Comparison of ENCODE assay signal across 18 mouse cellular contexts in genomic region chr14:31420562-31420961, GRCm38 (mm10). TPM values are rescaled to one million over a fixed set of nuclear protein-coding genes. Genes with fewer than 3 reads are reported as not detected.
DNase-seq lines count a peak whose midpoint lies in the region; ATAC-seq and TF ChIP-seq lines count a peak whose summit lies in the region.
"Had no signal": no experiment of that assay in that cellular context is flagged by ENCODE, and none has a peak within 500 bp of the region (broad histone marks: within the 10 kb centered on the region; RNA-seq: fewer than 3 reads in every experiment).

No protein-coding gene starts in this region.

- WGBS in heart, postnatal 0 days: 67% methylated on average over 7 of the region's 7 CpGs
- WGBS in kidney, embryonic 14.5 days: 56% methylated on average over 7 of the region's 7 CpGs
- WGBS in spleen, adult 2 months: 45% methylated on average over 7 of the region's 7 CpGs

- DNase-seq in heart, postnatal 0 days (ENCODE audit: low spot score): no peak
- DNase-seq in heart, postnatal 4 days: no peak
- DNase-seq in kidney, postnatal 10 days: peak; percentile 29
- peak in 1 of 2 experiments; percentile 63 for DNase-seq in spleen, adult 2 months (ENCODE audit: low read depth in 1 of 2, low spot score in 2 of 2)
- DNase-seq in spleen, postnatal 4 days (ENCODE audit: low spot score in 2 of 2): no peak
- DNase-seq in splenic B cell, adult 2 months (ENCODE audit: low read depth, low spot score): peak; percentile 47
- DNase-seq: adrenal gland, adult 8-10 months; cerebellum, adult 11-12 months; lung, embryonic 14.5 days; retina, postnatal 1 day; thymus, postnatal 25 days had no signal

- no peak overlapping the region for H3K9ac ChIP-seq in heart, postnatal 0 days (replicated peaks; ENCODE audit: low read depth, low read length)
- no peak overlapping the region for H3K9ac ChIP-seq in kidney, embryonic 14.5 days (ENCODE audit: low read depth, low read length)
- H3K9ac ChIP-seq: heart, embryonic 15.5 days; hindbrain, embryonic 12.5 days; limb, embryonic 13.5 days; lung, embryonic 14.5 days had no signal

- no peaks in the 10 kb centered on the region for H3K27me3 ChIP-seq in heart, postnatal 0 days (ENCODE audit: control insufficient read depth, insufficient read depth, low read length)
- no peaks in the 10 kb centered on the region for H3K27me3 ChIP-seq in kidney, embryonic 14.5 days (ENCODE audit: control insufficient read depth, insufficient read depth, low read length)
- no peaks in the 10 kb centered on the region for H3K27me3 ChIP-seq in spleen, adult 2 months (ENCODE audit: control insufficient read depth, insufficient read depth, low read length)
- no peaks in the 10 kb centered on the region for H3K27me3 ChIP-seq in splenic B cell, adult 2 months (ENCODE audit: control insufficient read depth, insufficient read depth, low read length, poor library complexity, severe bottlenecking)
- H3K27me3 ChIP-seq: heart, embryonic 15.5 days; hindbrain, embryonic 12.5 days; limb, embryonic 13.5 days; Patski had no signal

- H3K4me3 ChIP-seq in heart, postnatal 0 days (ENCODE audit: low read depth, low read length): no peak overlapping the region
- no peak overlapping the region for H3K4me3 ChIP-seq in kidney, embryonic 14.5 days (ENCODE audit: low read length)
- no peak overlapping the region for H3K4me3 ChIP-seq in spleen, adult 2 months (ENCODE audit: extremely low read depth, insufficient read depth, insufficient read length)
- H3K4me3 ChIP-seq: forebrain, embryonic 10.5 days; heart, embryonic 15.5 days; hindbrain, embryonic 12.5 days; limb, embryonic 13.5 days had no signal

- no peak for TF ChIP-seq POLR2A in spleen, adult 2 months (IDR thresholded peaks at IDR 0.05; ENCODE audit: low read depth, low read length)

- H3K9me3 ChIP-seq in heart, postnatal 0 days (replicated peaks; ENCODE audit: control insufficient read depth, low read length): no peaks in the 10 kb centered on the region
- no peaks in the 10 kb centered on the region for H3K9me3 ChIP-seq in kidney, embryonic 14.5 days (ENCODE audit: control insufficient read depth, low read length)
- H3K9me3 ChIP-seq: heart, embryonic 15.5 days had no signal

- H3K36me3 ChIP-seq in heart, postnatal 0 days (replicated peaks; ENCODE audit: control insufficient read depth, insufficient read depth, low read length): 0 out of 2 replicates have a peak, but pooled peaks cover 5% of the 10 kb centered on the region
- H3K36me3 ChIP-seq in kidney, embryonic 14.5 days (ENCODE audit: control insufficient read depth, insufficient read depth, low read length): no peaks in the 10 kb centered on the region
- H3K36me3 ChIP-seq in spleen, adult 2 months (ENCODE audit: control insufficient read depth, insufficient read depth, low read length): peaks cover 16% of the 10 kb centered on the region; the same call in 1 of the 2 replicates
- H3K36me3 ChIP-seq in splenic B cell, adult 2 months (ENCODE audit: control insufficient read depth, insufficient read depth, low read length, poor library complexity, severe bottlenecking): peaks cover 16% of the 10 kb centered on the region
- H3K36me3 ChIP-seq: heart, embryonic 15.5 days; hindbrain, embryonic 12.5 days had no signal

- no peak overlapping the region for H3K4me2 ChIP-seq in heart, postnatal 0 days (ENCODE audit: low read depth, low read length)
- H3K4me2 ChIP-seq in kidney, embryonic 14.5 days (replicated peaks; ENCODE audit: low read depth, low read length): no peak overlapping the region
- H3K4me2 ChIP-seq: heart, embryonic 15.5 days; hindbrain, embryonic 12.5 days; limb, embryonic 13.5 days; lung, embryonic 14.5 days had no signal

- TF ChIP-seq EP300 in heart, postnatal 0 days (IDR thresholded peaks at IDR 0.05; ENCODE audit: low read depth): no peak

- no peak for ATAC-seq in heart, postnatal 0 days (ENCODE audit: insufficient read depth, low read depth)
- ATAC-seq in kidney, embryonic 14.5 days (ENCODE audit: low FRiP score, low TSS enrichment): no peak
- ATAC-seq: midbrain, embryonic 16.5 days; Patski had no signal

- H3K4me1 ChIP-seq in heart, postnatal 0 days (ENCODE audit: control insufficient read depth, insufficient read depth): peaks cover 67% of the 10 kb centered on the region
- peaks cover 26% of the 10 kb centered on the region for H3K4me1 ChIP-seq in kidney, embryonic 14.5 days (ENCODE audit: control insufficient read depth, insufficient read depth, low read length)
- H3K4me1 ChIP-seq in spleen, adult 2 months (ENCODE audit: control insufficient read depth, insufficient read depth, insufficient read length): peaks cover 59% of the 10 kb centered on the region

- H3K27ac ChIP-seq in heart, postnatal 0 days (ENCODE audit: low read depth): peak overlapping the region; percentile 58; the same call in 1 of the 2 replicates
- no peak overlapping the region for H3K27ac ChIP-seq in kidney, embryonic 14.5 days (ENCODE audit: low read depth, low read length)
- H3K27ac ChIP-seq in spleen, adult 2 months (ENCODE audit: insufficient read depth, low read length): peak overlapping the region; percentile 91
- H3K27ac ChIP-seq: forebrain, embryonic 10.5 days; heart, embryonic 15.5 days; hindbrain, embryonic 12.5 days; limb, embryonic 13.5 days had no signal

- no peak for TF ChIP-seq CTCF in heart, postnatal 0 days (IDR thresholded peaks at IDR 0.05; ENCODE audit: low read depth)
- TF ChIP-seq CTCF in spleen, adult 2 months (IDR thresholded peaks at IDR 0.05; ENCODE audit: extremely low read depth, insufficient read depth, insufficient read length, insufficient replicate concordance): no peak

RNA-seq across cellular contexts. Expression of gene Sh3bp5, which starts 15.3 kb away (rescaled TPM):
- total RNA-seq in heart, postnatal 0 days (2014; rRNA removed; ENCODE audit: low replicate concordance): 10.2 and 14.2 TPM in 2 replicates
- 37.6 and 43.4 TPM in 2 replicates for polyA plus RNA-seq in heart, postnatal 0 days (2015; fragmentation: Nextera tagmentation; extraction: Ambion mirVana)
- 10 to 100 TPM; 78.7 to 80.1 TPM for total RNA-seq in heart, postnatal 4 days (2021)
- polyA plus RNA-seq in kidney, embryonic 14.5 days (2014; fragmentation: Nextera tagmentation; extraction: Ambion mirVana): 6.7 and 14.3 TPM in 2 replicates
- polyA plus RNA-seq in spleen, adult 2 months (2012; rRNA removed): 36.0 and 43.0 TPM in 2 replicates

Comparison
In these comparisons a context has a peak if more than half of its experiments do, and no peak if none do; other contexts are left out.
1. DNase-seq: peak in kidney, postnatal 10 days (single experiment) and splenic B cell, adult 2 months (single experiment); none in heart, postnatal 0 days (single experiment), heart, postnatal 4 days (single experiment) and spleen, postnatal 4 days (0 of 2).